Mouse (Mus musculus) spleen, adult 2 months (tissue): ENCODE measurements around the gene Gm10320. TPM values are rescaled to one million over a fixed set of nuclear protein-coding genes. Genes with fewer than 3 reads are reported as not detected.

Source experiments
- DNase-seq, 2 experiments: peaks; one replicate each; pipeline versions ENCODE4 v3.0.0 to v3.0.0-alpha.2; 2012 to 2021; ENCODE audit warnings: low spot score in 2 of 2, low read depth in 1 of 2
- H3K27ac ChIP-seq: fragments of 200-500 bp; 2 replicates; pipeline ENCODE4 v1.5.1; 2012; ENCODE audit warnings: low read length, inconsistent platforms; ENCODE audit not compliant: insufficient read depth
- H3K27me3 ChIP-seq: fragments of 200-500 bp; 2 replicates; pipeline ENCODE4 v1.6.1; 2012; ENCODE audit warnings: mild to moderate bottlenecking, moderate library complexity, low read length, inconsistent platforms; ENCODE audit not compliant: control insufficient read depth, insufficient read depth
- H3K36me3 ChIP-seq: fragments of 200-500 bp; 2 replicates; pipeline ENCODE4 v1.6.1; 2012; ENCODE audit warnings: mild to moderate bottlenecking, low read length, inconsistent platforms; ENCODE audit not compliant: control insufficient read depth, insufficient read depth
- H3K4me1 ChIP-seq: fragments of 200-500 bp; 2 replicates; pipeline ENCODE4 v1.6.1; 2011; ENCODE audit warnings: inconsistent platforms; ENCODE audit not compliant: control insufficient read depth, insufficient read depth, insufficient read length
- H3K4me3 ChIP-seq: fragments of 200-500 bp; 2 replicates; pipeline ENCODE4 v1.5.1; 2011; ENCODE audit warnings: mild to moderate bottlenecking, inconsistent platforms; ENCODE audit not compliant: insufficient read depth, insufficient read length; ENCODE audit errors: extremely low read depth
- CTCF ChIP-seq: fragments of 200-500 bp; IDR thresholded peaks from 2 replicates; pipeline ENCODE4 v1.5.1; 2011; ENCODE audit warnings: mild to moderate bottlenecking, inconsistent platforms; ENCODE audit not compliant: insufficient read depth, insufficient read length, insufficient replicate concordance; ENCODE audit errors: extremely low read depth
- POLR2A ChIP-seq: fragments of 200-500 bp; IDR thresholded peaks from 2 replicates; pipeline ENCODE4 v1.6.1; 2011; ENCODE audit warnings: low read depth, low read length, inconsistent platforms
- WGBS: fragments of 180-500 bp; shearing (Covaris S2); methylation state at CpG from one replicate; pipeline ENCODE4 v1.1.7; 2018; 5-methylcytosine and 5-hydroxymethylcytosine counted together
- polyA plus RNA-seq: library from polyadenylated mRNA; depleted of rRNA; stranded (reverse); fragments of >200 nt; gene quantifications from 2 replicates; pipeline ENCODE4 v1.2.3, GENCODE M21; 2012

Gene Gm10320
- polyA plus RNA-seq, 1 experiment, result 0.34 TPM

DNA sequence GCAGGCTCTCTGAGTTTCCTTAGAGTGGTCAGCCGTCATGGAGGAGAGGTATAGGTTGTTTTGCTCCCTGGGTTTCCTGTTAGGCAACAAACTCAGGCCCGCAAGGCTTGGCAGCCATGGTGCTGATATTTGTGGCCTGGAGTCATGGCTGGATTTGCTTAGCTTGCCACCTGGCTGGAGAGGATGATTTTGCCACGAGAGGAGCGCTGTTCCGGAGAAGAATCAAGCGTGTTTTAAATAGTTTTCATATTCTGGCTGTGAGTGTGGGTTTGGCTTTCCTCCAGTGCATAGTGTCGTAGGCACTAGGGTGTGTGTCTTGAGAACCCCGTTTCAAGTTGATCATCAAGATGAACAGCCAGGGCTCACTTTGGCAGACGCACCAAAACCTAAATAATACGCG, 6.3 kb upstream of the Gm10320 start:
- Histone ChIP-seq H3K36me3 (no peaks in the 10 kb centered on the region), H3K4me1 (no peaks in the 10 kb centered on the region; the same call in 1 of the 2 replicates), H3K27me3 (peaks cover 7% of the 10 kb centered on the region), H3K27ac (no peak overlapping the region), H3K4me3 (no peak overlapping the region)
- WGBS, result 68% methylated on average over 11 of the region's 11 CpGs
- no peak for TF ChIP-seq CTCF
- TF ChIP-seq POLR2A, result no peak
- DNase-seq, result no peak

DNA sequence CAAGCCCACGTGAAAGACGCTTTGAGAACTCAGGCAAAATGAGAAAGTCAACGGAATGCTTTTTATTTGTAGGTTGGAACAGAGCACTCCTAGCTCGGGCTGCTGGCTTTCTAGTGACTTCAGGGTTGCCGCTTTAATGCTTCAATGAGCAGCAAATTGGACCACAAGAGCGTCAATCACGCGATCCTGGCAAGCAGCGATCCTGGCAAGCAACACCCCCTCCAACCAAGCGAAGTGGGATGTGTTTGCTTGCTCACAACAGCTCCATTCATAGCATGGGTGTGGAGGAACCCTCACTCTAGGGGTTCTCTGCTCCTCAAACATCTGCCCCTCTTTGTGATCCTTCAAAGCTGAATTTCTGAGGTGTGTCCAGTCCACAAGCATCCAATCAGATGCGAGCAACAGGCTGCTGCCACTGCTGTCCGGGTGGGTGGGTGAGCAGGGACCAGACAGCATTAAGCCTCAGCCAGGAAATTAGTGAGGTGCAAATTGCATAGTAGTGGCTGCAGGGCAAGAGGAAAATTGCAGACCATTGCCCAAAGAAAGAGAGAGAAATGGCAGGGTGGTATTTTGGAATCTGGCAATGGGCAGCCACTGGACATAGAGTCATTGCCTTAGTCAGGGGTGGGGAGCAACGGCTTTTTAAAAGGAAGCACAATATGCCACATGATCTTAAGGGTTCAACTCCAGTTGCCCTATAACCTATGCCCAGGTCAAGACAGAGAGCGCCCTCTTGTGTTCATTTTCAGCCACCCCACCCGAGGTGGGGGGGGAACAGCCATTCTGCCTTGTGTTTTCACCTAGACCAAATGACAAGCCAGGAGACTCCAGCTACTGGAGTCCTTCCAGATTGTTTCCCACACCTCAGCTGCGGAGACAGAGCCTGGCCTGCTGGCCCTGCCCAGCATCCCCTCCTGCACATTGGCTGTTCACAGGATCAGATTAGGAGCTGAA, 5.4 kb upstream of the Gm10320 start:
- no peaks in the 10 kb centered on the region for H3K36me3 ChIP-seq
- H3K4me3 ChIP-seq, result no peak overlapping the region
- WGBS, result 42% methylated on average over 16 of the region's 16 CpGs
- no peaks in the 10 kb centered on the region for H3K27me3 ChIP-seq
- no peaks in the 10 kb centered on the region for H3K4me1 ChIP-seq
- no peak overlapping the region for H3K27ac ChIP-seq
- DNase-seq, result no peak
- TF ChIP-seq POLR2A (no peak), CTCF (no peak)

- Histone ChIP-seq H3K36me3 (no peaks in the 10 kb centered on the region), H3K27me3 (no peaks in the 10 kb centered on the region), H3K4me3 (no peak overlapping the region), H3K4me1 (no peaks in the 10 kb centered on the region), H3K27ac (no peak overlapping the region)
- no peak for TF ChIP-seq POLR2A
- TF ChIP-seq CTCF, result no peak
- no peak for DNase-seq
- WGBS, result 68% methylated on average over 8 of the region's 8 CpGs
Measured at GRCm38 (mm10) chr13:98494492-98495064, 2.8 kb upstream of the Gm10320 start.

DNA sequence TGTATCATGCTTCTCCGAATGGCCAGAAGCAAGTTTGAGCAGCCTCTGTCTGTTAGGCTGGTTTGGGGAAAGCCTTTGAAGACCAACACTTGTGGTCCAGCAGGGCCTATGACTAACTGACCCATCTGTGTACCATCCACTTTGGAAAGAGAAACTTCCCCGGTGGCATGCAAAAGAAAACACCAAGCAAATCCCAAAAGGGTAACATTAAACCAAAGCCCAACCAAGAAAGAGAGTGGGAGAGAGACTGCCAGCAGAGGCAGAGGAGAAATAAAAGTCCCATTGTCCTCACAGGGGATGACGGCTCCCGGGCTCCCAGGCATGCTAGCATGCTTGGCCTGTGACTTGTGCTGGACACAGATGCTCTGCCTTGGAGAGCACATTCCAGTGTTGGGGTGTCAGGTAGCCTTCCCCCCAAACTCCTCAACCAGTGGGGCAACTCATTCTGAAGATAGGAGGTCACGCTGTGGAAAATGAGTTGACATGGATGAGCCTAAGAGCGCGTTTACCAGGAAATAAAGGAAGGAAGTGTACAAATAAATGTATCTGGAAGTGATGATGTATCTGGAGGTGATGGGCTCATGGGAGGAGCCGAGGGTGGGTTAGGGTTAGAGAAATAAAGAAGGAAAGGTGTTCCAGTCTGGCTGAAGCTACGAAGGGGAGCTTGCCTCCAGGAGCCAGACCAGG, 911 bp upstream of the Gm10320 start:
- WGBS, result 73% methylated on average over 9 of the region's 9 CpGs
- no peaks in the 10 kb centered on the region for H3K36me3 ChIP-seq
- H3K27ac ChIP-seq, result no peak overlapping the region
- no peak overlapping the region for H3K4me3 ChIP-seq
- TF ChIP-seq POLR2A, result no peak
- TF ChIP-seq CTCF, result no peak
- H3K4me1 ChIP-seq, result no peaks in the 10 kb centered on the region
- DNase-seq, result no peak
- H3K27me3 ChIP-seq, result no peaks in the 10 kb centered on the region

- H3K27me3 ChIP-seq, result no peaks in the 10 kb centered on the region
- WGBS, result 86% methylated on average over 6 of the region's 6 CpGs
- TF ChIP-seq POLR2A (no peak), CTCF (no peak)
- no peak overlapping the region for H3K4me3 ChIP-seq
- H3K27ac ChIP-seq, result no peak overlapping the region
- H3K4me1 ChIP-seq, result no peaks in the 10 kb centered on the region
- H3K36me3 ChIP-seq, result no peaks in the 10 kb centered on the region
- DNase-seq, result no peak
Measured at GRCm38 (mm10) chr13:98486726-98487125, 5.1 kb downstream of the Gm10320 start.

DNA sequence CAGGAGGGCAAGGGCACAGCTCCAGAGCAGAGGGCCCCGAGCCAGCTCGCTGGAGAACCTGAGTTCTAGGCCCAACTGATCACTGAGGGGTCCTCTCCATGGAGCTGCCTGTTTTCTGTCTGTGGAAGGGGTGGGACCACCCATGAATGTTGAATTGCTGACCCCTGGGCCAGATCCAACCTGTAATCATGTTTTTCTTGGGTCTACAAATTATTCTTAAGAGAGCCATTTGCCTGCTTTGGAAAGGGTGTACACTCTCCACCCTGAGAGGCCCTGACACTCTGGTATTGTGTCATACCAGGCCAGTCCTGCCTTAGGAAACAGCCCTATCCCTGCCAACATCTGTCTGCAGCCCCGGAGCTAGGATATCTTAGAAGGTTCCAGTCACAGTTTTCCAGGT, 5.6 kb downstream of the Gm10320 start:
- H3K36me3 ChIP-seq, result no peaks in the 10 kb centered on the region
- 80% methylated on average over 3 of the region's 3 CpGs for WGBS

More for the DNA sequence above, 5.6 kb downstream of the Gm10320 start:
- H3K27me3 ChIP-seq, result no peaks in the 10 kb centered on the region
- TF ChIP-seq POLR2A (no peak), CTCF (no peak)
- H3K4me3 ChIP-seq, result no peak overlapping the region
- no peak overlapping the region for H3K27ac ChIP-seq
- no peaks in the 10 kb centered on the region for H3K4me1 ChIP-seq
- DNase-seq, result no peak
